Comparison of ENCODE assay signal across 32 mouse cellular contexts in the genomic region with DNA sequence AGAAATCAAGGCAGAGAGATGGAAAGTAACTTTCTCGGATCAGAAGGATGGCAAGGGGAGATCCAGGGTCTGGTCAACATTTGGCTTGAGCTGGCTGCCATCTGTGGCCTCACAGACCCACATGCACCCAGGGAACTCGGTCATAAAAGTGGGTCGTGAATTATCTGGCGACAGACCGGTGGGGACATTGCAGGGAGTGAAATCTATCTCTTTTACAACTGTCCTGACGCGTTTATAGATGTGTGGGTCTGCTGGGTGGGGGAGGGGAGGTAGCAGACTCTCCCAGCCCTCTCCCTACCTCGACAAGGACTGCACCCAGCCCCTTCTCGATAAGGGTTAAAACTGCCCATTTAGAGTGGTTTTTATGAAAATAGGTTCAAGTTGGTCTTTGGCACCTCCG.
"Had no signal": no experiment of that assay in that cellular context is flagged by ENCODE, and none has a peak within 500 bp of the region (broad histone marks: within the 10 kb centered on the region; RNA-seq: fewer than 3 reads in every experiment).

No protein-coding gene starts in this region.

- H3K4me3 ChIP-seq: heart, adult 2 months; heart, embryonic 10.5 days; heart, embryonic 12.5 days; heart, embryonic 13.5 days; heart, embryonic 15.5 days; hindbrain, embryonic 10.5 days; hindbrain, embryonic 12.5 days; hindbrain, embryonic 13.5 days; hindbrain, embryonic 15.5 days; intestine, embryonic 15.5 days; layer of hippocampus, adult 2 months; left cerebral cortex, adult 2 months had no signal

- ATAC-seq: hindbrain, embryonic 16.5 days; hindbrain, postnatal 0 days; inflammation-experienced regulatory T-cells, adult 6 months; intestine, embryonic 15.5 days; intestine, embryonic 16.5 days; intestine, postnatal 0 days had no signal

- H3K27me3 ChIP-seq: hindbrain, embryonic 15.5 days had no signal

- H3K9ac ChIP-seq: heart, embryonic 12.5 days; heart, embryonic 13.5 days; heart, embryonic 15.5 days; hindbrain, embryonic 12.5 days; hindbrain, embryonic 13.5 days; hindbrain, embryonic 14.5 days; hindbrain, embryonic 15.5 days; intestine, embryonic 15.5 days had no signal

- H3K4me2 ChIP-seq: heart, embryonic 11.5 days; heart, embryonic 12.5 days; heart, embryonic 13.5 days; heart, embryonic 15.5 days; hindbrain, embryonic 12.5 days; hindbrain, embryonic 13.5 days; hindbrain, embryonic 14.5 days; hindbrain, embryonic 15.5 days; intestine, embryonic 15.5 days had no signal

- H3K36me3 ChIP-seq: heart, embryonic 10.5 days; heart, embryonic 12.5 days; heart, embryonic 13.5 days; heart, embryonic 15.5 days; hindbrain, embryonic 10.5 days; hindbrain, embryonic 12.5 days; hindbrain, embryonic 13.5 days; hindbrain, embryonic 15.5 days; intestine, embryonic 15.5 days had no signal

- H3K27ac ChIP-seq: heart, adult 2 months; heart, embryonic 10.5 days; heart, embryonic 13.5 days; heart, embryonic 15.5 days; hindbrain, embryonic 10.5 days; hindbrain, embryonic 12.5 days; hindbrain, embryonic 13.5 days; hindbrain, embryonic 14.5 days; hindbrain, embryonic 15.5 days; hindbrain, postnatal 0 days; intestine, embryonic 15.5 days; layer of hippocampus, adult 2 months; left cerebral cortex, adult 2 months had no signal

- H3K9me3 ChIP-seq: heart, embryonic 10.5 days; heart, embryonic 12.5 days; heart, embryonic 13.5 days; heart, embryonic 15.5 days; hindbrain, embryonic 10.5 days; hindbrain, embryonic 12.5 days; hindbrain, embryonic 13.5 days; hindbrain, embryonic 15.5 days; intestine, embryonic 15.5 days had no signal

- DNase-seq: heart, adult 2 months; heart, postnatal 10 days; heart, postnatal 14 days; heart, postnatal 36 days; heart, postnatal 4 days; kidney, adult 11 months; kidney, adult 18-20 months; kidney, adult 2 months; kidney, adult 8-10 months; kidney, adult 9 months; kidney, postnatal 14 days; kidney, postnatal 25 days; layer of hippocampus, adult 9-11 months; layer of hippocampus, postnatal 36 days had no signal
